Mouse (Mus musculus): Measurements from ENCODE around the gene Ptk6.

DNA sequence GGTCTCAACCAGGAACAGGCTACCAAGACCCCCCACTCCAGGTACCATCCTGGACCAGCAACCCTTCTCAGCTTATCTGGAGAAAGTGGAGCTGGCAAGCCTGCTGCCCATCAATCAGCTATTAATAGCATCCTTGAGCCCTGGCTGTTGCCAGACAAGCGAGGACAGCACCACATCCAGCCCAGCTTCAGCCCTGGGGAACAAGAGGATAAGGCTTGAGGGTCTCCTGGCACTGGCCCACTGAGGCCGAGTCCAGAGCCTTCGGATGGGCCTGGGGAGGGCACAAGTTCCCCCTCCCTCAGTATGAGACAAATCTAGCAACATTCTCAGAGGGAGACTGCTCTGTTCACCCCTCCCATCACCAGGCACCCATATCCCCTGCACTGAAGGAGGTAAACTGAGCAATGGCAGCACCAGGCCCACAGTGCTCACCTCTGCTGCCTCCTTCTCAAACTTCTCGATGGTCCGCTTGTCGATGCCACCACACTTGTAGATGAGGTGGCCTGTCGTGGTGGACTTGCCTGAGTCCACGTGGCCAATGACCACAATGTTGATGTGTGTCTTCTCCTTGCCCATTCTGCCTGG, 47.7 kb downstream of the Ptk6 start:
- TF ChIP-seq POLR2A (IDR thresholded peaks at IDR 0.05; ENCODE audit: low read depth, low read length) (no peak), CTCF (IDR thresholded peaks at IDR 0.05; ENCODE audit: extremely low read depth, insufficient read depth, insufficient read length, insufficient replicate concordance) (no peak)

All from spleen, adult 2 months (tissue).